Mouse (Mus musculus): ENCODE measurements at regions not wholly inside any gene's neighbourhood (a gene's known extent, or its start where the extent isn't known, plus 50 kb on each side); places are given as distances from the start of the nearest gene placed in this dataset.
"Not testable (repeated sequence)": the region's sequence is repeated elsewhere in the genome, so short reads cannot be mapped to it uniquely, and the experiment has no call there.

GRCm38 (mm10) chr6:84315175-84315912 is 278.4 kb downstream of the Cyp26b1 start:
- no peak for DNase-seq (ENCODE audit: low spot score)

GRCm38 (mm10) chr6:84313797-84314196 is 279.9 kb downstream of the Cyp26b1 start:
- no peak for DNase-seq (ENCODE audit: low spot score)

- DNase-seq (ENCODE audit: low spot score), result no peak
These were observed 283.0 kb downstream of the Cyp26b1 start for GRCm38 (mm10) chr6:84310635-84311241.

GRCm38 (mm10) chr6:84307556-84307955 is 286.2 kb downstream of the Cyp26b1 start:
- DNase-seq (ENCODE audit: low spot score), result no peak

DNA sequence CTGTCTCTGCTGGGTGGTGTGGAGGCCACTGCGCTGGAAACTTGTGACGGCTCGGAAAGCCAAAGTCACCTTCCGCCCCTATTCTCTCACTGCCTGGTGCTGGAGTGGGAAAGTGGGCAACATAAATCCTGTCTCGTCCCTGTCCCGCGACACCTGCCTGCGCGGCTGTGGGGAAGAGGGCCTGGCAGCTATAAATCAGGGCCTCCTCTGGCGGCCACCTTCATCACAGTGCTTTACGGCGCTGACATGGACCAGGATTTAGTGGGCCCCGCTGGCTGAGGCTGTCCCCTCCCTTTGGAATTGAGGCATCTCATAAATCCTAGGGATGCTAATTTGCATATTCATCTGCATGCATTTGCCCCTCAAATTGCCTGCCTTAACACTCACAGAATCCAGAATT is 287.1 kb downstream of the Cyp26b1 start:
- no peak for DNase-seq (ENCODE audit: low spot score)

GRCm38 (mm10) chr6:84305093-84305492 is 288.6 kb downstream of the Cyp26b1 start:
- DNase-seq (ENCODE audit: low spot score), result no peak

GRCm38 (mm10) chr6:84302916-84303315 is 290.8 kb downstream of the Cyp26b1 start:
- not testable (repeated sequence) for DNase-seq (ENCODE audit: low spot score)

GRCm38 (mm10) chr6:84299936-84300335 is 291.5 kb downstream of the Dysf start:
- DNase-seq (ENCODE audit: low spot score), result no peak

- DNase-seq (ENCODE audit: low spot score), result no peak
These were observed 290.8 kb downstream of the Dysf start for GRCm38 (mm10) chr6:84299146-84299545.

- not testable (repeated sequence) for DNase-seq (ENCODE audit: low spot score)
These were observed 265.5 kb downstream of the Dysf start for GRCm38 (mm10) chr6:84273907-84274306.

GRCm38 (mm10) chr6:84272520-84273311 is 264.3 kb downstream of the Dysf start:
- no peak for DNase-seq (ENCODE audit: low spot score)

GRCm38 (mm10) chr6:84271966-84272365 is 263.6 kb downstream of the Dysf start:
- no peak for DNase-seq (ENCODE audit: low spot score)

- no peak for DNase-seq (ENCODE audit: low spot score)
These were observed 263.1 kb downstream of the Dysf start for GRCm38 (mm10) chr6:84271441-84271840.

- DNase-seq (ENCODE audit: low spot score), result no peak
These were observed 262.3 kb downstream of the Dysf start for GRCm38 (mm10) chr6:84270518-84271165.

DNA sequence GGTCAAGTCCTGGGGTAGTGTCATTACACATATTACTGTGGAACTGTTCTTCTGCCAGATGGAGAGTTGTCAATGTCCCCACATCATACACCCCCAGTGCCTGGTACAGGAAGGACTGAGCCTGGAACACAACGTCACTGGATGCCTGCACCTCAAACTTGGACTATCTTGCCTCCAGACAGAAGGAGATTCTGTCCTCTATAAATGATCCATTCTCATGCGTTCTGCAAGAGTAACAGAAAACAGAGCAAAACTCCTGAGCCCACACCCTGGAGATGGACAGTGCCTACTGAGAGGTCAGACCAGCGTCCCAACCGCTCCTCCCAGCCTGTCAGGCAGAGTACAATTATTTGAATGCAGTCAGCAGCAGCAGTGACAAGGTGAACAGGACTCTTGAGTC is 261.1 kb downstream of the Dysf start:
- no peak for DNase-seq (ENCODE audit: low spot score)

- DNase-seq (ENCODE audit: low spot score), result no peak
These were observed 260.6 kb downstream of the Dysf start for GRCm38 (mm10) chr6:84269023-84269422.

DNA sequence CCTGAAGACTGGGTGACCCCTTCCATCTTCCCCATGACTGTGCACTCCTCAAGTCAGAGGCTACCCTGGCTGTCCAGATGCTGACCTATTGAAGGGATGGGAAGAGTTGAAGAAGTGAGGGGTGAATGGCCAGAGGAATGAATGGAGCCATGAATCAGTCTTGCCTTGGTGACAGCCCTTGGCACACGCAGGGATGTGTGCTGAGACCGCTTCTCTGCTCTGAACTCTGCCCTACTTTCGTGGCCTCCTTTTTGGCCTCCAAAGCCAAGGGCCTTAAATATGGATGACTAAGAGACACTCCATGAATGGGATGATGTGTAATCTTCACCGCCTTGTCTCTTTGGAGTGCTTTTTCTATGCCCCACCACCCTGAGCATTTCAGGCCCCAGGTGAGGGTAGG is 259.7 kb downstream of the Dysf start:
- no peak for DNase-seq (ENCODE audit: low spot score)

DNA sequence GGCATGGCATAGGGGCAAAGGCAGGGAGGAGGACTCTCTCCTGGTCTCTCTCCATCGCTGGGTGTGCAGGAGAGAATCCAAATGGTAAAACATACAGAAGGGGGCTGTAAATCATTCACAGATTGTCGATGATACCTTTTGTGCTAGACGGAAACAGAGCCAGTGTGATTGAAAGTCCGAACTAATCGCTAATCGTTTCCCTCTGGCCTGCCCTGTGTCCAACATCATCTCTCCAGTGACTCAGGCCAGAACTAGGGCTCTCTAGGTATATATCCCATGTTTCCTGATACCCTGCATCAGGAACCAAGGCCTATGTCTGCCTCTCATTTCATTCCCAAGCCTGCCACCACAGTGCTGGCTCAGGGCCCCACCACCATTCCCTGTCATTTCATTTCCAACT is 259.1 kb downstream of the Dysf start:
- no peak for DNase-seq (ENCODE audit: low spot score)

DNA sequence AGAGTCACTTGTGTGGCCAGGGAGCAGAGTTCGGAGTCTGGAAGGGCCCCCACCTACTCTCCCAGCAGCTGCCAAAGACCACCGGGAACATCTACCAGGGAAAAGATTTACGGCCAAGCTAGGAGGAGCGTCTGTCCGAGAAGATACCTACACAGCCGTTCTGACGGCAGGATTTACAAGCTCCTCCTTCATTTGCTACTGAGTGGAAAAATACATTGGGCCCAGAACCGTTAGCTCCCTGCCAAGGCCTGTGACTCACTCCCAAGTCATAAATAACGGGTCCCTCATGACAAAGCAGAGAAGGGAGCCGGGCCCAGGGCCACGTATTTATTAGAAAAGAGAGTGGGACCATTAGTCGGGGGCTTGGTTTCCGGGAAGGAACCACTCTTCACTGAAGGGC is 258.3 kb downstream of the Dysf start:
- no peak for DNase-seq (ENCODE audit: low spot score)

- no peak for DNase-seq (ENCODE audit: low spot score)
These were observed 256.3 kb downstream of the Dysf start for GRCm38 (mm10) chr6:84264681-84265080.

GRCm38 (mm10) chr6:84263686-84264085 is 255.3 kb downstream of the Dysf start:
- DNase-seq (ENCODE audit: low spot score), result no peak

GRCm38 (mm10) chr6:84262766-84263165 is 254.4 kb downstream of the Dysf start:
- no peak for DNase-seq (ENCODE audit: low spot score)

DNA sequence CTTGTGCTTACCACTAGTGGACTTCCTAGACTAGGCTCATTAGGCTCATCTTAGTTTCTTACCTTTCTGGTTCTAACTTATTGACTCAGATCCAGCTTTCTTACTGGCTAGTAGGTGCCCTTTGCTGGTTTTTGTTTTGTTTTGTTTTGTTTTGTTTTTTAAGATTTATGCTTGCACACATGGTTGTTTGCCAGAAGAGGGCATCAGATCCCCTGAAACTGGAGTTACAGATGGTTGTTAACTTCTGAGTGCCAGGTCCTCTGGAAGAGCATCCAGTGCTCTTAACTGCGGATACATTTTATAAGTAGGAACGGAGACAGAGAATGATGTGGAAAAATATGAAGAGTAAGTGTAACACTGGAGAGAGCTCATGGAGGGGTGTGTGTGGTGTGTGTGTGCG is 253.1 kb downstream of the Dysf start:
- DNase-seq (ENCODE audit: low spot score), result no peak
